8 mouse cellular contexts compared by ENCODE assay signal in genomic region chr16:31274674-31275460, GRCm38 (mm10). TPM values are rescaled to one million over a fixed set of nuclear protein-coding genes. Genes with fewer than 3 reads are reported as not detected.
DNase-seq lines count a peak whose midpoint lies in the region; ATAC-seq lines count a peak whose summit lies in the region.

Gene Ppp1r2, minus strand, starts transcription at chr16:31275277.

- peak; percentile 91 for DNase-seq in 416B (ENCODE audit: low read depth)
- DNase-seq in adrenal gland, postnatal 36 days = peak; percentile 95 to 97
- DNase-seq in heart, adult 18-20 months = peak; percentile 94 to 95
- peak; percentile 93 for DNase-seq in kidney, adult 18-20 months
- DNase-seq in spleen, adult 18-20 months = peak; percentile 86 to 92

- peaks cover 23% of the 10 kb centered on the region for H3K4me1 ChIP-seq in embryonic facial prominence, embryonic 12.5 days
- peaks cover 32% of the 10 kb centered on the region for H3K4me1 ChIP-seq in limb, embryonic 13.5 days
- H3K4me1 ChIP-seq in midbrain, embryonic 15.5 days = peaks cover 27% of the 10 kb centered on the region

- no peaks in the 10 kb centered on the region for H3K27me3 ChIP-seq in embryonic facial prominence, embryonic 12.5 days
- no peaks in the 10 kb centered on the region for H3K27me3 ChIP-seq in limb, embryonic 13.5 days
- H3K27me3 ChIP-seq in midbrain, embryonic 15.5 days (replicated peaks) = no peaks in the 10 kb centered on the region

- 0 out of 2 replicates have a peak, but pooled peaks cover 5% of the 10 kb centered on the region for H3K36me3 ChIP-seq in embryonic facial prominence, embryonic 12.5 days
- H3K36me3 ChIP-seq in limb, embryonic 13.5 days = peaks cover 5% of the 10 kb centered on the region
- H3K36me3 ChIP-seq in midbrain, embryonic 15.5 days (replicated peaks) = no peaks in the 10 kb centered on the region

- peak; percentile 95 for ATAC-seq in embryonic facial prominence, embryonic 12.5 days (ENCODE audit: insufficient number of reproducible peaks, insufficient read depth, low FRiP score, low TSS enrichment)
- peak; percentile 94 for ATAC-seq in limb, embryonic 13.5 days (ENCODE audit: low FRiP score, low read depth)
- ATAC-seq in midbrain, embryonic 15.5 days (replicated peaks) = peak; percentile 97

- peak within 1 kb of the TSS; percentile 77 for H3K4me2 ChIP-seq in embryonic facial prominence, embryonic 12.5 days (replicated peaks)
- peak within 1 kb of the TSS; percentile 76 for H3K4me2 ChIP-seq in limb, embryonic 13.5 days (replicated peaks)
- H3K4me2 ChIP-seq in midbrain, embryonic 15.5 days = peak within 1 kb of the TSS; percentile 55

- H3K9ac ChIP-seq in embryonic facial prominence, embryonic 12.5 days = peak within 1 kb of the TSS; percentile 98
- H3K9ac ChIP-seq in limb, embryonic 13.5 days = peak within 1 kb of the TSS; percentile 98
- H3K9ac ChIP-seq in midbrain, embryonic 15.5 days = peak within 1 kb of the TSS; percentile 97

- H3K4me3 ChIP-seq in embryonic facial prominence, embryonic 12.5 days = peak within 1 kb of the TSS; percentile 92
- H3K4me3 ChIP-seq in limb, embryonic 13.5 days = peak within 1 kb of the TSS; percentile 92
- peak within 1 kb of the TSS; percentile 85 for H3K4me3 ChIP-seq in midbrain, embryonic 15.5 days

- peak within 1 kb of the TSS; percentile 93 for H3K27ac ChIP-seq in embryonic facial prominence, embryonic 12.5 days
- peak within 1 kb of the TSS; percentile 87 for H3K27ac ChIP-seq in limb, embryonic 13.5 days
- peak within 1 kb of the TSS; percentile 87 for H3K27ac ChIP-seq in midbrain, embryonic 15.5 days

- no peaks in the 10 kb centered on the region for H3K9me3 ChIP-seq in embryonic facial prominence, embryonic 12.5 days
- no peaks in the 10 kb centered on the region for H3K9me3 ChIP-seq in limb, embryonic 13.5 days
- H3K9me3 ChIP-seq in midbrain, embryonic 15.5 days = no peaks in the 10 kb centered on the region

- under 1% methylated on average over 82 of the region's 83 CpGs for WGBS in embryonic facial prominence, embryonic 12.5 days
- under 1% methylated on average over 78 of the region's 83 CpGs for WGBS in limb, embryonic 13.5 days
- under 1% methylated on average over 79 of the region's 83 CpGs for WGBS in midbrain, embryonic 15.5 days

RNA-seq across cellular contexts. Expression of gene Ppp1r2, which starts in this region (rescaled TPM):
- 10 to 100 TPM; 76.2 to 76.3 TPM for total RNA-seq in adrenal gland, postnatal 36 days (2021)
- 89.2 and 90.2 TPM in 2 replicates for polyA plus RNA-seq in embryonic facial prominence, embryonic 12.5 days (2016; fragmentation: Nextera tagmentation; extraction: Ambion mirVana)
- 10 to 100 TPM; 77.5 to 85.2 TPM for total RNA-seq in heart, adult 18-20 months (2021)
- polyA plus RNA-seq in limb, embryonic 13.5 days (2015; fragmentation: Nextera tagmentation; extraction: Ambion mirVana) = 67.3 and 73.6 TPM in 2 replicates
- polyA plus RNA-seq in midbrain, embryonic 15.5 days (2015; fragmentation: Nextera tagmentation; extraction: Ambion mirVana) = 84.6 and 91.6 TPM in 2 replicates

Comparison
In these comparisons a context has a peak if more than half of its experiments do, and no peak if none do; other contexts are left out.
1. Peak in every context shown above with its lines: DNase-seq, ATAC-seq, H3K4me3 ChIP-seq and H3K27ac ChIP-seq.